Mouse (Mus musculus) brain, embryonic 14.5 days (tissue): ENCODE measurements at regions not wholly inside any gene's neighbourhood (a gene's known extent, or its start where the extent isn't known, plus 50 kb on each side); places are given as distances from the start of the nearest gene placed in this dataset.

Experiments used
- CTCF ChIP-seq: fragments of 200-500 bp; IDR thresholded peaks from 2 replicates; pipeline ENCODE4 v1.5.1; 2012; ENCODE audit warnings: inconsistent platforms, mild to moderate bottlenecking, moderate library complexity, borderline replicate concordance; ENCODE audit not compliant: insufficient read depth, insufficient read length; ENCODE audit errors: extremely low read depth
- POLR2A ChIP-seq: fragments of 200-500 bp; IDR thresholded peaks from 2 replicates; pipeline ENCODE4 v1.6.1; 2012; ENCODE audit warnings: mild to moderate bottlenecking, inconsistent platforms, borderline replicate concordance; ENCODE audit not compliant: poor library complexity, insufficient read depth, insufficient read length, severe bottlenecking; ENCODE audit errors: extremely low read depth

DNA sequence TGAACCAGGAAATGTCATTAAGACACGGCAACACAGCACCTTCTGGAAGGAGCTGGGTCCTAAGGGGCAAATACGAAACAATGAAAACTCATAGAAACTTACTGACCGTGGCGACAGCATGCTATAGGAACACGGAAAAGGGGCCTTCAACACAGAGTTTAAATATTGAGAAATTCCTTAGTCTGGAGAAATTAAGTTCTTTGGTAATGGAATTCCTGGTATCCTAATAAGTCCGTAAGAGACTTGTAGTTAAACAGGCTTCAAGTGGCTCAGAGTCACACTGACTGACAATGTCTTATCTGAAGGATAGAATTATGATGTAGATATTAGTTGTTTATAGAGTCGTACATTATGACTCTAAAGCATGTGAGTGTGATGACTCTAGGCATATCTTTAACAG lies 70.4 kb upstream of the Mbip start:
- TF ChIP-seq POLR2A = no peak
- no peak for TF ChIP-seq CTCF
